Mouse (Mus musculus): ENCODE results near the gene Kcnt2. TPM values are rescaled to one million over a fixed set of nuclear protein-coding genes. Genes with fewer than 3 reads are reported as not detected.

The Kcnt2 gene
- total RNA-seq (2012; rRNA removed) (not detected in 2 replicates), total RNA-seq (2014; rRNA removed) (not detected in 2 replicates), polyA plus RNA-seq (2012; ENCODE audit: insufficient read length, low read depth) (not detected in 2 replicates)

DNA sequence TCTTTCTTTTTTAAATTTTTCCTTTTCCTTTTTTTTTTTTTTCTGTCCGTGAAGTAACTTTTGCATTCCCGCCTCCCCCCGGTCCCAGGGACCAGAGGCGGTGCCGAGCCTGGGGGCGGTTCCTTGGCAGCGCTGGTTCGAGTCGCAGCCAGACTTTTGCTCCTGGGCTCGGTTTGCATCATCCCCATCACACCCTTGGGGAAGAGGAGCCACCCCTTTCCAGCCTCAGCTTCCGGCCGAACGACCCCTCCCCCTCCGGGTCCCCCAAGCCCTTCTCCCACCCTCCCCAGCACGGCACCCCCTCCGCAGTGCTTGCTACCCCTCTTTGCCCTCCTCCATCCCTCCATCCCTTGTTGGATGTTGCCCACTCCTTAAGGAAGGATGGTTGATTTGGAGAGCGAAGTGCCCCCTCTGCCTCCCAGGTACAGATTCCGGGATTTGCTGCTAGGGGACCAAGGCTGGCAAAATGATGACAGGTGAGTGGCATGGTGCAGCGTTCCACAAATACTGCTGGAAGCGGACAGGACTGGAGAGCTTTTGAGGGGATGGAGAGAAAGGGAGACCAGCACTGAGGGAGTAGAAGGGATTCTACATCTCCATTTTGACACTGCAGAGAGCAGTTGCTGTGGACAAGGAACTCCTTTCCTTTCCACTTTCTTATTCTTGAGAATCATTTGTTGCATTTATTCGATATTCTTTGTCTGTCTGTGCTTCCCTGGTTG lies at the start of gene Kcnt2:
Kcnt2 (plus strand) TSS at position 283 of the 722 bp plus-strand sequence.
- DNase-seq (ENCODE audit: extremely low read depth), result no peak
- Histone ChIP-seq H3K27me3 (replicated peaks) (no peaks in the 10 kb centered on the region), H3K27ac (ENCODE audit: insufficient read depth, low read depth) (no peak within 1 kb of the TSS), H3K79me2 (replicated peaks; ENCODE audit: control insufficient read depth, extremely low read depth, insufficient read depth, poor library complexity, severe bottlenecking) (no peaks in the 10 kb centered on the region), H3K4me1 (ENCODE audit: control insufficient read depth in 1 of 2, insufficient read depth in 2 of 2) (no peaks in the 10 kb centered on the region), H3K4me3 (replicated peaks in 1 of 3; ENCODE audit: low read depth in 2 of 3, low read length in 2 of 3, poor library complexity in 1 of 3) (no peak within 1 kb of the TSS), H3K9ac (ENCODE audit: insufficient read depth, low read depth) (no peak within 1 kb of the TSS), H3K36me3 (replicated peaks in 1 of 2; ENCODE audit: control insufficient read depth in 1 of 2, insufficient read depth in 1 of 2, low read length in 1 of 2) (no peaks in the 10 kb centered on the region), H3K4me2 (ENCODE audit: insufficient read depth, low read depth, poor library complexity, severe bottlenecking) (no peak within 1 kb of the TSS), H3K9me3 (replicated peaks; ENCODE audit: low read length) (peaks cover 7% of the 10 kb centered on the region)
- in situ Hi-C loops (cut with MboI; ENCODE audit: low pct_ligation_motif_present, low pct_unique_long_range_greater_than_20kb, low sequenced_read_pairs) (no loop called here), dilution Hi-C loops (cut with MboI; ENCODE audit: extremely low pct_ligation_motif_present, extremely low pct_unique_long_range_greater_than_20kb, low sequenced_read_pairs) (no loop called here)
- TF ChIP-seq MXI1 (IDR thresholded peaks at IDR 0.05; ENCODE audit: low read depth, low read length), result no peak
- TF ChIP-seq E2F4 (IDR thresholded peaks at IDR 0.05; ENCODE audit: insufficient replicate concordance, low read depth, low read length), result no peak
- TF ChIP-seq USF2 (conservative IDR thresholded peaks at IDR 0.05; ENCODE audit: low read depth, low read length), result no peak

DNA sequence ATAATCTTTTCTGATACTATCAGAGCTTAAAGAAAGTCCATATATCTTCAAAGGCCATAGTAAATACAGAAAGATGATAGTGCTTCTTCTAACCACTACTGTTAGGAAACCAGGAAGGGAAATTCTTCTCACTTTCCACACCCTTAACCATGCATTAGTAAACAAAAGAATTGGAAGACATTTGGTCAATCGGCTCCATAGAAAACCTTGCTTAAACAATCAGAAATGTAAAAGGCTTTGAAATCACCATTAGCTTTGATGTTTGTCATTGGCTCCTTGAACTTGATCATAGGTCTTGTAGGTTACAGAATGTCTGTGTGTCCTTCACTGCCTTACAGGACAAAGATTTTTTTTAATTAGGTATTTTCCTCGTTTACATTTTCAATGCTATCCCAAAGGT lies 40.6 kb upstream of the Kcnt2 start:
- no peaks in the 10 kb centered on the region for H3K9me3 ChIP-seq (replicated peaks; ENCODE audit: low read length)
- no peaks in the 10 kb centered on the region for H3K36me3 ChIP-seq (replicated peaks in 1 of 2; ENCODE audit: control insufficient read depth in 1 of 2, insufficient read depth in 1 of 2, low read length in 1 of 2)
- no peak overlapping the region for H3K4me2 ChIP-seq (ENCODE audit: insufficient read depth, low read depth, poor library complexity, severe bottlenecking)
- H3K27ac ChIP-seq (ENCODE audit: insufficient read depth, low read depth), result no peak overlapping the region
- no peak overlapping the region for H3K9ac ChIP-seq (ENCODE audit: insufficient read depth, low read depth)
- no peak overlapping the region for H3K4me3 ChIP-seq (replicated peaks in 1 of 3; ENCODE audit: low read depth in 2 of 3, low read length in 2 of 3, poor library complexity in 1 of 3)
- dilution Hi-C loops (cut with MboI; ENCODE audit: extremely low pct_ligation_motif_present, extremely low pct_unique_long_range_greater_than_20kb, low sequenced_read_pairs), result no loop called here
- in situ Hi-C loops (cut with MboI; ENCODE audit: low pct_ligation_motif_present, low pct_unique_long_range_greater_than_20kb, low sequenced_read_pairs), result no loop called here
- no peaks in the 10 kb centered on the region for H3K27me3 ChIP-seq (replicated peaks)
- no peak for DNase-seq (ENCODE audit: extremely low read depth)
- H3K79me2 ChIP-seq (replicated peaks; ENCODE audit: control insufficient read depth, extremely low read depth, insufficient read depth, poor library complexity, severe bottlenecking), result no peaks in the 10 kb centered on the region
- no peaks in the 10 kb centered on the region for H3K4me1 ChIP-seq (ENCODE audit: control insufficient read depth in 1 of 2, insufficient read depth in 2 of 2)
- TF ChIP-seq PAX5 (IDR thresholded peaks at IDR 0.05; ENCODE audit: low read length), result no peak
- TF ChIP-seq ETS1 (conservative IDR thresholded peaks at IDR 0.05; ENCODE audit: low read depth, low read length), result no peak
- no peak for TF ChIP-seq MAZ (IDR thresholded peaks at IDR 0.05; ENCODE audit: low read depth, low read length)
- no peak for TF ChIP-seq MAX (IDR thresholded peaks at IDR 0.05; ENCODE audit: low read length)
- TF ChIP-seq ZNF384 (IDR thresholded peaks at IDR 0.05; ENCODE audit: low read depth, low read length), result no peak

DNA sequence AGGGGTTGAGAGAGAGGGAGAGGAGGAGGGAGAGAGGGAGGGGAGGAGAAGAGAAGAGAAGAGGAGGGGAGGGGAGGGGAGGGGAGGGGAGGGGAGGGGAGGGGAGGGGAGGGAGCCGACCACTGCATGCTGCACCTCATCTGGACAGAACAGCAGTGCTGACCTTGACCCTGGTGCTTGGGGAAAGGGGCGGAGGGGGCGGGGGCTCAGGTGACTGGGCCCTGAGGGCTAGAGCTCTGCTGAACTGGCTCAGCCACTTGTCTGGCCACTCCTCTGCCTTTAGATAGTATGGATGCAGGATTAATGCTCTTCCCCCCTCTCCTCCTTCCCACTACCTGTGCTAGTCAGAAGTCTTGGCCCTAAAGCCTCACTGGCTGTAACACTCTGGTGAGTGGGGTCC lies 20.7 kb upstream of the Kcnt2 start:
- no peaks in the 10 kb centered on the region for H3K4me1 ChIP-seq (ENCODE audit: control insufficient read depth in 1 of 2, insufficient read depth in 2 of 2)
- H3K36me3 ChIP-seq (replicated peaks in 1 of 2; ENCODE audit: control insufficient read depth in 1 of 2, insufficient read depth in 1 of 2, low read length in 1 of 2), result no peaks in the 10 kb centered on the region
- no peaks in the 10 kb centered on the region for H3K79me2 ChIP-seq (replicated peaks; ENCODE audit: control insufficient read depth, extremely low read depth, insufficient read depth, poor library complexity, severe bottlenecking)
- no peak overlapping the region for H3K4me2 ChIP-seq (ENCODE audit: insufficient read depth, low read depth, poor library complexity, severe bottlenecking)
- no peak for DNase-seq (ENCODE audit: extremely low read depth)
- TF ChIP-seq MXI1 (IDR thresholded peaks at IDR 0.05; ENCODE audit: low read depth, low read length), result no peak
- no peak for TF ChIP-seq ZC3H11A (IDR thresholded peaks at IDR 0.05; ENCODE audit: low read depth, low read length)
- no peak for TF ChIP-seq IRF4 (IDR thresholded peaks at IDR 0.05; ENCODE audit: low read depth, low read length)
- TF ChIP-seq MEF2A (IDR thresholded peaks at IDR 0.05; ENCODE audit: borderline replicate concordance, low read depth, low read length), result no peak
- TF ChIP-seq SMC3 (IDR thresholded peaks at IDR 0.05; ENCODE audit: low read depth, low read length), result no peak
- TF ChIP-seq PAX5 (IDR thresholded peaks at IDR 0.05; ENCODE audit: low read length), result no peak
- TF ChIP-seq KAT2A (IDR thresholded peaks at IDR 0.05; ENCODE audit: insufficient replicate concordance, low read length), result no peak
- TF ChIP-seq CHD1 (IDR thresholded peaks at IDR 0.05; ENCODE audit: low read depth, low read length), result no peak
- no peak for TF ChIP-seq NELFE (IDR thresholded peaks at IDR 0.05; ENCODE audit: low read depth, low read length)
- TF ChIP-seq MAZ (IDR thresholded peaks at IDR 0.05; ENCODE audit: low read depth, low read length), result no peak
- TF ChIP-seq USF1 (IDR thresholded peaks at IDR 0.05; ENCODE audit: low read depth, low read length), result no peak
- no peak for TF ChIP-seq JUND (conservative IDR thresholded peaks at IDR 0.05; ENCODE audit: low read depth, low read length)
- no peak for TF ChIP-seq HCFC1 (IDR thresholded peaks at IDR 0.05; ENCODE audit: low read depth, low read length)
- TF ChIP-seq ZNF384 (IDR thresholded peaks at IDR 0.05; ENCODE audit: low read depth, low read length), result no peak
- no peak for TF ChIP-seq ELF1 (IDR thresholded peaks at IDR 0.05; ENCODE audit: low read depth, low read length)
- no peak for TF ChIP-seq JUN (IDR thresholded peaks at IDR 0.05; ENCODE audit: insufficient read depth, low read depth, low read length)
- no peak for TF ChIP-seq CTCF (conservative IDR thresholded peaks at IDR 0.05 in 1 of 2, IDR thresholded peaks at IDR 0.05 in 1 of 2; ENCODE audit: low read depth in 2 of 2, low read length in 2 of 2)
- TF ChIP-seq MAX (IDR thresholded peaks at IDR 0.05; ENCODE audit: low read length), result no peak
- in situ Hi-C loops (cut with MboI; ENCODE audit: low pct_ligation_motif_present, low pct_unique_long_range_greater_than_20kb, low sequenced_read_pairs), result no loop called here
- H3K9ac ChIP-seq (ENCODE audit: insufficient read depth, low read depth), result no peak overlapping the region
- H3K9me3 ChIP-seq (replicated peaks; ENCODE audit: low read length), result peaks cover 15% of the 10 kb centered on the region
- H3K27ac ChIP-seq (ENCODE audit: insufficient read depth, low read depth), result no peak overlapping the region
- no peaks in the 10 kb centered on the region for H3K27me3 ChIP-seq (replicated peaks)
- no peak overlapping the region for H3K4me3 ChIP-seq (replicated peaks in 1 of 3; ENCODE audit: low read depth in 2 of 3, low read length in 2 of 3, poor library complexity in 1 of 3)
- dilution Hi-C loops (cut with MboI; ENCODE audit: extremely low pct_ligation_motif_present, extremely low pct_unique_long_range_greater_than_20kb, low sequenced_read_pairs), result no loop called here

Measured in CH12.LX (cell line).